Mouse (Mus musculus) cortical plate, adult 2 months (tissue): Measurements from ENCODE around the gene Kifc3. TPM values are rescaled to one million over a fixed set of nuclear protein-coding genes. Genes with fewer than 3 reads are reported as not detected.

Experiments
- H3K27ac ChIP-seq: fragments of 200-500 bp; 2 replicates; pipeline ENCODE4 v1.5.1; 2012; ENCODE audit warnings: low read length, control low read depth, inconsistent platforms; ENCODE audit not compliant: insufficient read depth
- H3K4me1 ChIP-seq: fragments of 200-500 bp; 2 replicates; pipeline ENCODE4 v1.6.1; 2011; ENCODE audit warnings: low read length; ENCODE audit not compliant: control insufficient read depth, insufficient read depth
- H3K4me3 ChIP-seq: fragments of 200-500 bp; 2 replicates; pipeline ENCODE4 v1.5.1; 2011; ENCODE audit warnings: mild to moderate bottlenecking, low read length, control low read depth; ENCODE audit not compliant: insufficient read depth
- CTCF ChIP-seq: fragments of 200-500 bp; IDR thresholded peaks from 2 replicates; pipeline ENCODE4 v1.5.1; 2011; ENCODE audit warnings: mild to moderate bottlenecking, control low read depth, low read length; ENCODE audit not compliant: insufficient read depth; ENCODE audit errors: extremely low read depth
- POLR2A ChIP-seq: fragments of 200-500 bp; IDR thresholded peaks from 2 replicates; pipeline ENCODE4 v1.6.1; 2011; ENCODE audit warnings: mild to moderate bottlenecking, low read length, control low read depth; ENCODE audit not compliant: insufficient read depth; ENCODE audit errors: extremely low read depth
- polyA plus RNA-seq: library from polyadenylated mRNA; depleted of rRNA; stranded (reverse); fragments of >200 nt; gene quantifications from 2 replicates; pipeline ENCODE4 v1.2.3, GENCODE M21; 2012

The Kifc3 gene
- polyA plus RNA-seq, 1 experiment: 55.2 TPM

GRCm38 (mm10) chr8:95203326-95204038 is 870 bp upstream of the Kifc3 start:
- no peaks in the 10 kb centered on the region for H3K4me1 ChIP-seq
- no peak overlapping the region for H3K27ac ChIP-seq
- no peak for TF ChIP-seq POLR2A
- TF ChIP-seq CTCF: no peak
- no peak overlapping the region for H3K4me3 ChIP-seq

- Histone ChIP-seq H3K27ac (no peak overlapping the region), H3K4me1 (no peaks in the 10 kb centered on the region), H3K4me3 (no peak overlapping the region)
- TF ChIP-seq POLR2A (no peak), CTCF (no peak)
These were observed 499 bp downstream of the Kifc3 start for GRCm38 (mm10) chr8:95202056-95202570.

DNA sequence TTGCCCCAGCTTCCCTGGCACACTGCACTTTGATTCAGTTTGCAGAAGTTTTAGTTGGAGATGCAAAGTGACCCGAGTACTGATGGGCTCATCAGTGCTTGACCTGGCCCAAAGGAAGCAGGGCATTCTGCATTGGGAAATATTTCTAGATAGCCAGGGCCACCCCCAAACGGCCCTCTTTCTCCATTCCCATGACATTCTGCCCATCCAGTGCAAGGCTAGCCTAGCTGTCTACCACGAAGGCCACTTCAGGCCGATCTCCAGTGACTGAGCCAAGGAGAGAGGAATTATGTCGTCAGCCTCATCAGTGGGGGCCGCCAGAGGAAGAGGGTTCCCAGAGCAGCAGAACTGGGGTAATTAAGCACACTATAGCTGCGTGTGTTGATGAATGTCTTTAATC is 1.1 kb downstream of the Kifc3 start:
- Histone ChIP-seq H3K27ac (no peak overlapping the region), H3K4me1 (no peaks in the 10 kb centered on the region), H3K4me3 (no peak overlapping the region)
- no peak for TF ChIP-seq POLR2A
- no peak for TF ChIP-seq CTCF

DNA sequence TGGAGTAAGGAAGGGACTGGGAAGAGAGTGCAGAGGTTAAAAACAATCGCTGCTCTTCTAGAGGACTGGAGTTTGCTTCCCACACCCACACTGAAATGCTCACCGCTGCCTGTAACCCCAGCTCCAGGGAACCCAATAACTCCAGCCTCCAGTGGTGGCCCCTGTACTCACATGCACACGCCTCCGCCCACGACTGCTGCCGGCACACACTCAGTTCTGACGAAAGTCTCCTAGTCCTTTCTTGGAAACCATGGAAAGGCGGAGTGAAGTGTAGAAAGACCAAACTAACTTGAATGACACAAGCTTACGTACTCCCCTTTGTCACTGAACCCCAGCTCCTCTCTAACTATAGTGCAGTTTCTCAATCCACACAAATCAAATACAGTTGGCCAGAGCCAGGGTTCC is 2.6 kb downstream of the Kifc3 start:
- no peak overlapping the region for H3K27ac ChIP-seq
- no peak overlapping the region for H3K4me3 ChIP-seq
- TF ChIP-seq CTCF (no peak), POLR2A (no peak)
- no peaks in the 10 kb centered on the region for H3K4me1 ChIP-seq

DNA sequence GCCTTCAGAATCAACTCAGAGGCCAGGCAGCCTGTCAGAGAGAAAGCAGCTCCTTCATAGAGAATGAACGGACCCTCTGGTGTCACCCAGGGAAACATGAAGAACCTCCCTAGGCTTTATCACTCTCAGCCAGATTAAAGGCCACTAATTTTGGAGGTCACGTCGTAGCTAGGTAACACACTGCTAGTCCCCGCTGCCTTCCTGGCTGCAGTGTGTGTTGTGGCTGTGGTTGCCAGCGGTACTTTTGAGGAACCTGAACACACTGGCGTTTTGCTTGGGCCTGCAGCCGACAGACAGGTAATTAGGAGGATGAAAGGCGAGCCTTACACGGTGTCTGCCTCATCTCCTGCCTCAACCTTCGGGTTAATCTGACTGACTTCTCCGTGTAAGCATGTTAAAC is 6.9 kb downstream of the Kifc3 start:
- Histone ChIP-seq H3K4me3 (no peak overlapping the region), H3K4me1 (no peaks in the 10 kb centered on the region), H3K27ac (no peak overlapping the region)
- TF ChIP-seq POLR2A (no peak), CTCF (no peak)

DNA sequence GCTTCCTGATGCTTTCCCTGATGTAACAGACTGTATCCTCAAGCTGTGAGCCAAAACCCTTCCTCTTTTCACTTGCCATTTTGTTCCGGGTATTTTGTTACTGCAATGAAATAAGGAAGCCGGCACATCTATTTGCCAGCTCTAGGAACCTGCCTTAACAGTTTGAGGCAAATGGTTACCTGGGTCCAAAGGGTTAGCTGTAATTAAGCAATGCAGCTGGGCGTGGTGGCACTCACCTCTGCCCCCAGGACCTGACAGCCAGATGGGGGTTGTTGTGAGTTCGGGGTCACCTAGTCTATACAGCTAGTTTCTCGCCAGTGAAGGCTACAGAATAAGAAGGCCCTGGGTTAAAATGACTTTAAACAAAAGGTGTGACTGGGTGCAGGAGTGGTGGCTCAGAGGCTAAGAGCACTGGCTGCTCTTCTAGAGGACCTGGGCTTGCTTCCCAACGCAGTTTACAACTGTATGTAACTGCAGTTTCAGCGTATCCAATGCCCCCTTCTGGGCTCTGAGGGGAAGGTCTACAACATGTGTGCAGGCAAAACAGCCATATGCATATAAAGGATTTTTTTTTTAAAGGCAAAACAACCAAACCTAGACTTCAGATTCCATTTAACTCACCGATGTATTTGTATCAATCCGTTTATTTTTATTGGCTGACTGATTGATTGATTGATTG is 11.0 kb downstream of the Kifc3 start:
- no peak for TF ChIP-seq POLR2A

GRCm38 (mm10) chr8:95187579-95187978 is 15.0 kb downstream of the Kifc3 start:
- TF ChIP-seq POLR2A (no peak), CTCF (no peak)
- H3K4me3 ChIP-seq: no peak overlapping the region
- no peaks in the 10 kb centered on the region for H3K4me1 ChIP-seq
- no peak overlapping the region for H3K27ac ChIP-seq

More for the DNA sequence above, 11.0 kb downstream of the Kifc3 start:
- no peaks in the 10 kb centered on the region for H3K4me1 ChIP-seq
- H3K27ac ChIP-seq: no peak overlapping the region
- H3K4me3 ChIP-seq: no peak overlapping the region

DNA sequence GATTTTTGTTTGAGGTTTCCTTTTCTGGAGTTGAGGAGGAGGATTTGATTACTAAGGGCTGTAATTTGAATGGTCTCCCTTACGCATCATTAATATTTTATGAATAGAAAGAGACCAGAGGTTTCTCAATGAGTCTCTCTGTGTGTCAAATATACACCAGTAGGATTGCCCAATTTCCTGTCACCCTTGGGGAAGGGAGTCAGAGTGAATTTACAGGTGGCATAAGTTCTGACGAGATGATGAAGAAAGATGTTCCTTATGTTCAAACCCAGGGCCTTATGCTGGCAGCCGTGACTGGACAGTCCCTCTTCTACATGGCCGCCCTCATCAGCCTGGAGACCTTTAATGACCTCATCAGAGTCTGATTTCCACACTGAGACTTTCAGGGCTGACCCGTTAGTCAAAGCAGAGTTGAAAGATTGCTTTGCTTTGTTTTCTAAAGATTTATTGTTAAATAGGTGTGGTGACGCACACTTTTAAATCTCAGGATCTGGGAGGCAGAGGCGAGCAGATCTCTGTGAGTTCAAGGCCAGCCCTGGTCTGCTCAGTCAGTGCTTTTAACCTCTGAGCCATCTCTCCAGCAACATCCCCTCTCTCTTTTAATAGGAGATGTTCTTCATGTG is 16.6 kb downstream of the Kifc3 start:
- Histone ChIP-seq H3K4me3 (no peak overlapping the region), H3K4me1 (no peaks in the 10 kb centered on the region), H3K27ac (no peak overlapping the region)
- TF ChIP-seq CTCF (no peak), POLR2A (no peak)

DNA sequence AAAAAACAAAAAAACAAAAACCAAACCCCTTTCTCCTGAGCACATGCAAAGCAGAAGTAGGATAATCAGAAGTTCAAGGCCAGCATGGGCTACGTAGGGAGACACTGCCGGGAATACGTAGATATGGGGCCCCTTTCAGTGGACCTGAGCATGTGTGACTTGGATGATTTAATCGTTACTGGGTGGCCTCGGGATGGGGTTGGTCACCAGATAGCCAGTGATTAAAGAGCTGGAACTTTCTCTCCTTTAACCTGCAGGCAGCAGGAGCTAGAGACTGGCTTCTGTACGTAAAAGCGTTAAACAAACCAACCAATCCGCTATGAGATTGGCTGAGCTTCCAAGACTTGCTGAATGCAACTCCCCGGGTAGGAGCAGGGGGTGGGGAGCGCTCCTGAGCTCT is 17.5 kb downstream of the Kifc3 start:
- no peak overlapping the region for H3K4me3 ChIP-seq
- no peaks in the 10 kb centered on the region for H3K4me1 ChIP-seq
- TF ChIP-seq POLR2A: no peak
- no peak for TF ChIP-seq CTCF
- no peak overlapping the region for H3K27ac ChIP-seq
